Mouse (Mus musculus): ENCODE results near the gene Reps2.
A peak's percentile ranks its signal among the peaks of the same experiment; 100 is the strongest.

Reps2 gene

GRCm38 (mm10) chrX:162590145-162590790, 53.2 kb downstream of the Reps2 start:
- DNase-seq (ENCODE audit: low read depth, low spot score): no peak

DNA sequence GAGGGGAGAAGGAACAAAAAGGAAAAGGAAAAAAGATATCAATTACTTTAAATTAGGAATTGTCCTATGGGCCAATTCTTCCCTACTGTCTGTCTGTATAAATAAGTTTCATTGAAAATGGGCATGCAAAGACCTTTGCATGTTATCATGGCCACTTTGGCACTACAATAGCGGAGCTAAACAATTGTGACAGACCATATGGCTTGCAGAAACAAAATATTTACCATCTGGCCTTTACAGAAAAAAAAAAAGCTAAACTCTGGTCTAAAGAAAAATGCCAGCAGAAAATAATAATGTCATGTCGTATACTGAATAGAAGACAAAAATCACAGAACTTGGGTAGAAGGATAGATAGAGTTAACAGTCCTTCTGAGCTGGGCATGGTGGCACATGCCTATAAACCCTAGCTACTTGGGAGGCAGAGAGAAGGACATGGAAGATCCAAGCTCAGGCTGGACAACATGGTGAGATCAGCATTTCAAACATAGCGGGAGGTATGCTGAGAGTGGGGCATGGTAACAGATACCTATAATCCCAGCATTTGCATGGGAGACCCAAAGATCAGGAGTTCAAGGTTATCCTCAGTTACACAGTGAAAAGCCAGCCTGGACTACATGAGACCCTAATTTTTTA, 54.2 kb downstream of the Reps2 start:
- DNase-seq (ENCODE audit: low read depth, low spot score): no peak

DNA sequence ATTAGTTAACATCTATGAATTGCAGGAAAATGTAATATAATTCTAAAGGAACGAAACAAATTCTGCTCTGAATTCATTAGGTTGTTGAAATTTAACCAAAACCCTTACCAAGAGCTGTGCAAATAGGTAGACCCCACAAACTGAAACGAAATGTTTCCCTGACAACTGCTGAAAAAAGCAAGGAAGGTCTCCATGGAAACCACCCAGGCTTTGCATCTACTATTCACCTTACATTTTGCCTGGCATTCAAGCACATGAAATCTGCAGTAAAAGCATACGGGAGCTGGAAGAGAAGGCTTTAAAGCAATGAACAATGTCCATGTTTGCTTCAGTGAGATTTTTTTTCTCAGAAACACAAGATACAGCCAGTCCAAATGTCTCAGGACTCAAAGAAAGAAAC, 59.1 kb downstream of the Reps2 start:
- DNase-seq (ENCODE audit: low read depth, low spot score): peak; percentile 40

GRCm38 (mm10) chrX:162580521-162580920, 62.9 kb downstream of the Reps2 start:
- DNase-seq (ENCODE audit: low read depth, low spot score): no peak

DNA sequence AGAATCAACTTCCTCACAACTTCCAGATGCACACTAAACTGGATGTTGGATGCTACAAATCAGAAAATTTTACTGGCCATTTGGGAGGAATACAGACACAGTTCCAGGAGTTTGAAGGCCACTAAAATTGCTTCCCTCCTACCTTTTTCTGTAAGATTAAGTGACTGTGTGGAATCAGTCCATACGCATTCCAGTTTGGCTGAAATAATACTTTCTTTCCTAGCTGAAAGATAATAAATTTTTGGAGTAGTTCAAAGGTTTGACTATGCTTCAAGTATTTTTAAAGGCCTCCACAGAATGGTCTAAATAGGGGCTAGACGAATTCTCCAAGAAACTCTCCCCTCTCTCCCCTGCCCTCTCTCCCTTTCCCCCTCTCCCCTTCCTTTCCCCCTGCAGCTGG, 75.0 kb downstream of the Reps2 start:
- no peak for DNase-seq (ENCODE audit: low read depth, low spot score)

GRCm38 (mm10) chrX:162565501-162565900, 77.9 kb downstream of the Reps2 start:
- no peak for DNase-seq (ENCODE audit: low read depth, low spot score)

- no peak for DNase-seq (ENCODE audit: low read depth, low spot score)
These were observed 87.0 kb downstream of the Reps2 start for GRCm38 (mm10) chrX:162556459-162556841.

DNA sequence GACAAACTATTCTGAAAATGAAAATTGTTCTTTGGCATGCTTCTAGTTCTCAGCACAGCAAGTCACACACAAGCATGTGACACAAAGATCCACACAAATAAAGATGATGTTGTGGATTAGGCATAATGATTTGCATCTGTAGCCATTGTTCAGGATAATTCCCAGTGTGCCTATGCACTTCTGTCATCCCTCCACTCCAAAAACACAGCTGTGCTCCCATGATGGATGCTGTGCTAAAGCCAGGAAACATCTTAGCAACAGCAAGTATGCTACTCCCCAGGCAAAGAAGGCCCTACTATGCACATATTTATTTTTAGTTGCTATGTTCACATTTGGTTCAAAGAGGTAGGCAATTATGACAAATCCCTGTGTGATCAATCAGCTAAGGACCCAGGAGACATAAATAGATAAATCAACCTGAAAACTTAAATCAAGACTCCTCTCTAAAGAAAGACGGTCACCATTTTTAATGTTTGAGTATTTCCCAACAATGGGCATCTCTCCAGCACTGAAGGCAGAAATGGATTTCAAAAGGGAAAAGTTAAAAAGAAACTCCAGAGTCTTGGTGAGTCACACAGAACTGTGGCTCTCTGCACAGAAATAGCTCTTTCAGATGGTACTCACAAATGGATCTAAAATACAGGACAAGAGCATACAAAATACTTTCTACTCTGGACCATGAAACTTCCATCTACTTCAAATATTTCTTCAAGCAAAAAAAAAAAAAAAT, 87.6 kb downstream of the Reps2 start:
- DNase-seq (ENCODE audit: low read depth, low spot score): no peak

- no peak for DNase-seq (ENCODE audit: low read depth, low spot score)
These were observed 88.9 kb downstream of the Reps2 start for GRCm38 (mm10) chrX:162554513-162554912.

GRCm38 (mm10) chrX:162552383-162552782, 91.1 kb downstream of the Reps2 start:
- no peak for DNase-seq (ENCODE audit: low read depth, low spot score)

- no peak for DNase-seq (ENCODE audit: low read depth, low spot score)
These were observed 98.4 kb downstream of the Reps2 start for GRCm38 (mm10) chrX:162545037-162545436.

DNA sequence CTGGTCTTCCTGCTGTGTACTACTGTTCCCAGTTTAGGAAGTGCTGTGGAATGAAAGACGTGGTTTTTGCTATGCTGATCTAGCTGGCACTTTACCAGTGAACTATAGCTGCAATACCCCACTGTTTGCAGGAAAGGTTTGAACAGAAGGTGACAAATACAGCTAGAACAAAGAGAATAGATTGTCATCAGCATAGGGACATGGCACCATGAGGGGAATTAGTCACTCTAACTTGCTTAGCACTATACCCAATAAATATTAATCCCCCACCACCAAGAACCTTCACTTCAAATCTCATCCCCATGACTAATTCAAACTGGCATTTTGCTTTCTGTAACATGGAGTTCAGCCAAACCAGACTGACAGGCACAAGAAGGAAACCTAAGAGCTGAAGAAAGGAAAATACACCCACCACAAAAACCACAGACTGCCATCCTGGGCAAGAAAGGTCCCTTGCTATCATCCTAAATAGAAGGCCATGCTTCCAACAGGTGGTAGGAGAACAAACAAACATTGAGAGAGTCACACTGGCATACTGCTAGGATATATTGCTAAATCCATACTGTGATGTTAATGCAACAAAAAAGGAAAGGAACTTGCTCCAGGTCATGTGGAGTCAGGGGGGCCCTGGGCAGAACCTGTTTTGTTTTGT, 100.7 kb downstream of the Reps2 start:
- DNase-seq (ENCODE audit: low read depth, low spot score): no peak

GRCm38 (mm10) chrX:162541961-162542360, 101.5 kb downstream of the Reps2 start:
- no peak for DNase-seq (ENCODE audit: low read depth, low spot score)

- DNase-seq (ENCODE audit: low read depth, low spot score): no peak
These were observed 112.4 kb downstream of the Reps2 start for GRCm38 (mm10) chrX:162531016-162531415.

GRCm38 (mm10) chrX:162527240-162527639, 116.2 kb downstream of the Reps2 start:
- peak; percentile 12 for DNase-seq (ENCODE audit: low read depth, low spot score)

GRCm38 (mm10) chrX:162521831-162522514, 121.5 kb downstream of the Reps2 start:
- DNase-seq (ENCODE audit: low read depth, low spot score): no peak

DNA sequence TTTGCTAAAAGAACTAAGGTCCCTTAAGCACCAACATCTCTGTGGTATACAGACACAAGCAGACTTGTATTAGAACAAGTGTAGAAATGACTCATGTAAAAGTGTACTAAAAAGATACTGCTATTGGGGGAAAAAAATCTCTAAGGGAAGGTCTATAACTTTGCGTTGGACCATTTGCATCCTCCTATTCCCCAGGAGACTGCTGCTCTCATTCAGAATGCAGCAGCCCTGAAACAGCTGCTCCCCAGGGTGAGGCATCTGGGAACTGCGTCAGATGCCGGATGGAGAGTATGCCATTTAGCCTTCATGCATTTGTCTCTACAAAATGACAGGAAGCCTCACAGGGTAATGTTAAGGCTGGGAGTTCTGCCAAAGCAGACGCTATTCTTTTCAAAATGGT, 122.3 kb downstream of the Reps2 start:
- DNase-seq (ENCODE audit: low read depth, low spot score): no peak

DNA sequence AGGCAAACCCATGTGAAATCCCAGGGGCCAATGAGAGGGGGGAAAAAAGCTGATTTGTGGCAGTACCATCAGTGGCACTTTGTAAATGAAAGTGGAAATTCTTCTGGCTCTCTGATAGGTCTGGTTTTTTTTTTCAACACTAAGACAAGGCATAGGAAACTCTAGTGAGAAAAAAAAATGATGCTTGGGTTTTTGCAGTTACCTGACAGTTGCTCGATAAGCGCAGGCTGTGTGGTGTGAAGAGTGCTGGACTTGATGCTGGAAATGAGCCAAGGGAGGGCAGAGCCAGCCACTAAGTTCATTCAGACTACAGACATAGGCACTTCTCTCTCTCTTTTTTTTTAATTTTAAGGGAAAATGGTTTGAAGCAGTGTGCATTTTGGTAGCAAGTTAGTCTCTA, 123.1 kb downstream of the Reps2 start:
- no peak for DNase-seq (ENCODE audit: low read depth, low spot score)

- DNase-seq (ENCODE audit: low read depth, low spot score): peak; percentile 16
These were observed 132.9 kb downstream of the Reps2 start for GRCm38 (mm10) chrX:162510426-162510980.

DNA sequence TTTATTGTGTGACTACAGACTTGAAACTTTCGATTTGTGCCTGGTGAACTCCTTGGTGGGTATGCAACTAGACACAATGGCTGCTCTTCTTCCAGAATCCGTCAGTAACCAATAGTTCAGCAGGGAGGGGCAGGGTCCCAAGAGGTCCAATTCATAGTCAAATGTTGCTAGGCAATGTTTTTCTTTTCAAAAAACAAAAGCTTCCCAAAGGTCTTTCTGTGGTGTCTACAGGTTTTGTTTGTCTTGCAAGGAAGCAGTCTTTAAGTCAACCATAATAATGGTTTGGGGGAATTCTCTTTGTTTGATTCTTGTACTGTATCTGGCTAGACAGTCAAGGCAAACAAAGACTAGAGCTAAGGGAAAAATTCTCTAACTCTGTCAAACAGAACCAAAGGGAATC, 138.3 kb downstream of the Reps2 start:
- DNase-seq (ENCODE audit: low read depth, low spot score): no peak

- no peak for DNase-seq (ENCODE audit: low read depth, low spot score)
These were observed 140.0 kb downstream of the Reps2 start for GRCm38 (mm10) chrX:162503436-162503835.

DNA sequence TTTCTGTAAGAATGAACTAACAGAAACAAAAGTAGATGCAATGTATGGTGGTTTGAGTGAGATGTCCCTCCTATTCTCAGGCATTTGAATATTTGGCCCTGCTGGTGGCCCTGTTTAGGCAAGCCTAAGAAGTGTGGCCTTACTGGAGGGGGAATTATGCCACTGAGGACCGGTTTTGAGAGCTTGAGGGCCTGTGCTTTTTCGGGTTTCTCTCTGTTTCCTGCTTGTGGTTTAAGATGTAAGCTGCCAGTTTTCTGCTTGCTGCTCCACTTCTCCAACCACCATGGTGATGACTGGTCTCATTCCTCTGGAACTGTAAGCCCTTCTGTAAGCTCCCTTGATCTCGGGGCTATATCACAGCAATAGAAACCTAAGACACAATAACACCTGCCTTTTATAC, 142.5 kb downstream of the Reps2 start:
- no peak for DNase-seq (ENCODE audit: low read depth, low spot score)
